Mouse (Mus musculus): ENCODE data around the gene D5Ertd579e. TPM values are rescaled to one million over a fixed set of nuclear protein-coding genes. Genes with fewer than 3 reads are reported as not detected.

The D5Ertd579e gene
- total and polyA plus RNA-seq, 3 experiments, result 13.7 to 29.4 (median 22.9) TPM

DNA sequence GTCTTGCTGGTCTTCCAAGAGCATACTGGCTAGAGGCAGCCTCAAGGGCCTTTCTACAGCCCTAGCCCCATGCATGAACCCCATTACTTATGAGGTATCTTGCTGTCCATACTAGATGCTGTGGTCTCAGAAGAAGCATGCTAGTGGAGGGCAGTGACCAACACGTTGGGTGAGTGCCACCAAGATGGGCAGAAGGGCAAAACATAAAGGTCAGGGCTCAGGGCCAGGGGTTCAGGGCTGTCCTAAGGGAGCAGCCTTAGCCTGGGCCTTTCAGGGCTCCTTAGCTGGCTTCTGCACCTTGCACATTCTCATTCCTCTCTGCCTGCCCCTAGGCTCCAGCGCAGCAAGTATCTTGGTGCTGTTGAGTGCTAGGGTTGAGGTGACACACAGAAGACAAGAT, 34.1 kb upstream of the D5Ertd579e start:
- Histone ChIP-seq H3K4me2 (ENCODE audit: insufficient read depth, low read depth, poor library complexity, severe bottlenecking) (no peak overlapping the region), H3K27ac (ENCODE audit: insufficient read depth, low read depth) (no peak overlapping the region), H3K36me3 (replicated peaks in 1 of 2; ENCODE audit: control insufficient read depth in 1 of 2, insufficient read depth in 1 of 2, low read length in 1 of 2) (no peaks in the 10 kb centered on the region), H3K4me1 (ENCODE audit: control insufficient read depth in 1 of 2, insufficient read depth in 2 of 2) (peaks cover 10 to 29% of the 10 kb centered on the region in 2 experiments; a peak in 3 of 4 replicates), H3K9ac (ENCODE audit: insufficient read depth, low read depth) (no peak overlapping the region), H3K79me2 (replicated peaks; ENCODE audit: control insufficient read depth, extremely low read depth, insufficient read depth, poor library complexity, severe bottlenecking) (no peaks in the 10 kb centered on the region), H3K9me3 (replicated peaks; ENCODE audit: low read length) (no peaks in the 10 kb centered on the region), H3K4me3 (replicated peaks in 1 of 3; ENCODE audit: low read depth in 2 of 3, low read length in 2 of 3, poor library complexity in 1 of 3) (no peak overlapping the region), H3K27me3 (replicated peaks) (peaks cover 2% of the 10 kb centered on the region)
- dilution Hi-C loops (cut with MboI; ENCODE audit: extremely low pct_ligation_motif_present, extremely low pct_unique_long_range_greater_than_20kb, low sequenced_read_pairs) (no loop called here), in situ Hi-C loops (cut with MboI; ENCODE audit: low pct_ligation_motif_present, low pct_unique_long_range_greater_than_20kb, low sequenced_read_pairs) (no loop called here)
- DNase-seq (ENCODE audit: extremely low read depth), result no peak
- TF ChIP-seq E2F4 (IDR thresholded peaks at IDR 0.05; ENCODE audit: insufficient replicate concordance, low read depth, low read length) (no peak), IRF4 (IDR thresholded peaks at IDR 0.05; ENCODE audit: low read depth, low read length) (no peak), CHD2 (IDR thresholded peaks at IDR 0.05; ENCODE audit: low read length) (no peak), MXI1 (IDR thresholded peaks at IDR 0.05; ENCODE audit: low read depth, low read length) (no peak), JUN (IDR thresholded peaks at IDR 0.05; ENCODE audit: insufficient read depth, low read depth, low read length) (no peak)

DNA sequence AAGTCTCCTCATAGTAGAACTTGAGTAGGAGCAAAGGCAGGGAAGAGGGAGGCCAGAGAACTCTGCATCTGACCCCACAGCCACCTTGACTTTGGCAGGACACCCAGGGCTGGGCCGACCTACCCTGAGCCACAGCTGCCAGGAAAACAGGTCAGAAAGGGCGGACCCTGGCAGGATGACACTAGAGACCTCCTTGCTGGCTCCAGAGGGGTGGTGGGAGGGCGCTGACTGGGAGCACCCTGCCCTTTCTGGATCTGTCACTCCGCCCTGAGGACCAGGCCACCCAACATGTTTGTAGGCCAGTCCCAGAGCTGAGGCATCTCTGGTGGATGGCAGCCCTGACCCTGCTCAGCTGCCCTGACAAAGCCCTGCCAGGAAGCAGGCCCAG, 33.3 kb upstream of the D5Ertd579e start:
- Histone ChIP-seq H3K9ac (ENCODE audit: insufficient read depth, low read depth) (no peak overlapping the region), H3K27ac (ENCODE audit: insufficient read depth, low read depth) (no peak overlapping the region)

GRCm38 (mm10) chr5:36728403-36729085, 32.7 kb upstream of the D5Ertd579e start:
- Histone ChIP-seq H3K9me3 (replicated peaks; ENCODE audit: low read length) (no peaks in the 10 kb centered on the region), H3K4me2 (ENCODE audit: insufficient read depth, low read depth, poor library complexity, severe bottlenecking) (no peak overlapping the region), H3K4me1 (ENCODE audit: control insufficient read depth in 1 of 2, insufficient read depth in 2 of 2) (peaks cover 10 to 29% of the 10 kb centered on the region in 2 experiments; a peak in 3 of 4 replicates), H3K79me2 (replicated peaks; ENCODE audit: control insufficient read depth, extremely low read depth, insufficient read depth, poor library complexity, severe bottlenecking) (no peaks in the 10 kb centered on the region), H3K36me3 (replicated peaks in 1 of 2; ENCODE audit: control insufficient read depth in 1 of 2, insufficient read depth in 1 of 2, low read length in 1 of 2) (no peaks in the 10 kb centered on the region), H3K9ac (ENCODE audit: insufficient read depth, low read depth) (no peak overlapping the region), H3K4me3 (replicated peaks in 1 of 3; ENCODE audit: low read depth in 2 of 3, low read length in 2 of 3, poor library complexity in 1 of 3) (no peak overlapping the region), H3K27ac (ENCODE audit: insufficient read depth, low read depth) (no peak overlapping the region), H3K27me3 (replicated peaks) (peaks cover 2% of the 10 kb centered on the region)
- TF ChIP-seq RCOR1 (conservative IDR thresholded peaks at IDR 0.05; ENCODE audit: low read depth, low read length) (no peak), GABPA (IDR thresholded peaks at IDR 0.05; ENCODE audit: insufficient replicate concordance, low read depth, low read length) (no peak), CHD1 (IDR thresholded peaks at IDR 0.05; ENCODE audit: low read depth, low read length) (no peak), MAZ (IDR thresholded peaks at IDR 0.05; ENCODE audit: low read depth, low read length) (no peak), MYC (IDR thresholded peaks at IDR 0.05; ENCODE audit: low read depth, low read length) (no peak), NRF1 (IDR thresholded peaks at IDR 0.05; ENCODE audit: low read depth, low read length) (no peak), ZMIZ1 (IDR thresholded peaks at IDR 0.05; ENCODE audit: low read depth, low read length) (no peak), ELF1 (IDR thresholded peaks at IDR 0.05; ENCODE audit: low read depth, low read length) (no peak), JUN (IDR thresholded peaks at IDR 0.05; ENCODE audit: insufficient read depth, low read depth, low read length) (no peak), ZKSCAN1 (IDR thresholded peaks at IDR 0.05; ENCODE audit: borderline replicate concordance, low read depth, low read length) (no peak), CHD2 (IDR thresholded peaks at IDR 0.05; ENCODE audit: low read length) (no peak), POLR2AphosphoS2 (IDR thresholded peaks at IDR 0.05; ENCODE audit: low read depth, low read length) (no peak), SIN3A (IDR thresholded peaks at IDR 0.05; ENCODE audit: low read length) (no peak), POLR2A (IDR thresholded peaks at IDR 0.05; ENCODE audit: low read depth, low read length) (no peak), JUND (conservative IDR thresholded peaks at IDR 0.05; ENCODE audit: low read depth, low read length) (no peak), MEF2A (IDR thresholded peaks at IDR 0.05; ENCODE audit: borderline replicate concordance, low read depth, low read length) (no peak), PAX5 (IDR thresholded peaks at IDR 0.05; ENCODE audit: low read length) (no peak), ZNF384 (IDR thresholded peaks at IDR 0.05; ENCODE audit: low read depth, low read length) (no peak)
- dilution Hi-C loops (cut with MboI; ENCODE audit: extremely low pct_ligation_motif_present, extremely low pct_unique_long_range_greater_than_20kb, low sequenced_read_pairs) (no loop called here), in situ Hi-C loops (cut with MboI; ENCODE audit: low pct_ligation_motif_present, low pct_unique_long_range_greater_than_20kb, low sequenced_read_pairs) (no loop called here)
- no peak for DNase-seq (ENCODE audit: extremely low read depth)

More for the DNA sequence above, 33.3 kb upstream of the D5Ertd579e start:
- no peak for TF ChIP-seq BHLHE40 (IDR thresholded peaks at IDR 0.05; ENCODE audit: low read depth, low read length)
- peaks cover 10 to 29% of the 10 kb centered on the region in 2 experiments; a peak in 3 of 4 replicates for H3K4me1 ChIP-seq (ENCODE audit: control insufficient read depth in 1 of 2, insufficient read depth in 2 of 2)
- no peaks in the 10 kb centered on the region for H3K36me3 ChIP-seq (replicated peaks in 1 of 2; ENCODE audit: control insufficient read depth in 1 of 2, insufficient read depth in 1 of 2, low read length in 1 of 2)
- no peak overlapping the region for H3K4me2 ChIP-seq (ENCODE audit: insufficient read depth, low read depth, poor library complexity, severe bottlenecking)
- dilution Hi-C loops (cut with MboI; ENCODE audit: extremely low pct_ligation_motif_present, extremely low pct_unique_long_range_greater_than_20kb, low sequenced_read_pairs), result no loop called here
- peaks cover 2% of the 10 kb centered on the region for H3K27me3 ChIP-seq (replicated peaks)
- H3K4me3 ChIP-seq (replicated peaks in 1 of 3; ENCODE audit: low read depth in 2 of 3, low read length in 2 of 3, poor library complexity in 1 of 3), result no peak overlapping the region
- in situ Hi-C loops (cut with MboI; ENCODE audit: low pct_ligation_motif_present, low pct_unique_long_range_greater_than_20kb, low sequenced_read_pairs), result no loop called here
- no peaks in the 10 kb centered on the region for H3K79me2 ChIP-seq (replicated peaks; ENCODE audit: control insufficient read depth, extremely low read depth, insufficient read depth, poor library complexity, severe bottlenecking)
- no peak for DNase-seq (ENCODE audit: extremely low read depth)
- no peaks in the 10 kb centered on the region for H3K9me3 ChIP-seq (replicated peaks; ENCODE audit: low read length)

Data from CH12.LX (cell line).